In the genomic region with DNA sequence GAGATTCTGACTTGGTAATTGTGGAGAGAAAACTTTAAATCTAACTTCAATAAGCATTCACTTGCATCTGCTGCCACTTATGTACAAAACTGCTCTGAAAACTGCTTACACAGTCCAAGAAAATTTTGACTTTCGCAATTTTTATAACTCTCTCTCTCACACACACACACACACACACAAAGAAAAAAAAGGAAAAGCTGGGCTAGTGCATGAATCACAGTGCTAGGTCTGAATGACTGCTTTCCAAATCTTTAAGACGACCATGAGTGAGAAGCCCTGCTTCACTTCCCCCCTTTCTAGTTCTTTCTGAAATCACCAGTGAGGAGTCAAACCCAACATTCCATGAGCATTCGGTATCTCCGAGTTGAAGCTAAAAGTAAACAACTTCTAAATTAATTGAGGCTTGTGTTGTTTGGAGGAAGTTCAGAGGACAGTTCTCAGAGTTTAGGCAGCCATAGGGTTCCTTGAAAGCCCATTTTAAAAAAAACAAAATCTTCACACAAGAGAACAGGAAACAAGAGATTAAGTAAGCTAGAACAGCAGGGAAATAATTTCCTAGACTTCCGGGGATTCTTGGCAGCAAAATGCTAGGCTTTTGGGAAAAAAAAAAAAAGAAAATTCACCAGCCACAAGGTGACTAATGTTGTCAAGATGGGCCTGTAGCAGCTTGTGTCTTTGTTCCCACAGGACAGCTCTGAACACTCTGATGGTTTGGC, we compare ENCODE assay signal across 12 mouse cellular contexts. TPM values are rescaled to one million over a fixed set of nuclear protein-coding genes. Genes with fewer than 3 reads are reported as not detected.
DNase-seq lines count a peak whose midpoint lies in the region; ATAC-seq and TF ChIP-seq lines count a peak whose summit lies in the region.
"Had no signal": no experiment of that assay in that cellular context is flagged by ENCODE, and none has a peak within 500 bp of the region (broad histone marks: within the 10 kb centered on the region; RNA-seq: fewer than 3 reads in every experiment).

No protein-coding gene starts in this region.

- H3K4me2 ChIP-seq in limb, embryonic 12.5 days, result peak overlapping the region; percentile 34; the same call in 1 of the 2 replicates
- 0 out of 2 replicates have a peak overlapping the region, but pooled peaks have one; percentile 0 for H3K4me2 ChIP-seq in limb, embryonic 14.5 days (replicated peaks; ENCODE audit: low read depth, low read length, severe bottlenecking)

- no peak for ATAC-seq in limb, embryonic 12.5 days (ENCODE audit: insufficient number of reproducible peaks, insufficient read depth, low FRiP score, low TSS enrichment, low read depth)
- ATAC-seq in limb, embryonic 14.5 days (ENCODE audit: low FRiP score, low read depth), result no peak
- ATAC-seq in monocyte, adult 5-6 weeks (replicated peaks; ENCODE audit: insufficient number of reproducible peaks, low FRiP score, low TSS enrichment, poor library complexity, severe bottlenecking), result no peak
- ATAC-seq: activated CD4-positive, CD25-positive, alpha-beta regulatory T cell, adult 4 months; CD4-positive, CD25-positive, alpha-beta regulatory T cell, adult 4 months had no signal

- TF ChIP-seq CTCF in bone marrow macrophage, adult 2 months (IDR thresholded peaks at IDR 0.05; ENCODE audit: low read depth, low read length), result no peak

- intact Hi-C loops in left cerebral cortex, postnatal 10 days (cut with DNase I), result loop anchor here (10.0 kb wide), 2 partner anchors 614 to 716 kb away; partner anchors contain the start of gene Rbm26

- no peak overlapping the region for H3K4me3 ChIP-seq in limb, embryonic 12.5 days (replicated peaks)
- H3K4me3 ChIP-seq in limb, embryonic 10.5 days, result no peak overlapping the region
- no peak overlapping the region for H3K4me3 ChIP-seq in bone marrow macrophage, adult 2 months (ENCODE audit: insufficient read depth, low read length)
- H3K4me3 ChIP-seq in limb, embryonic 14.5 days (replicated peaks; ENCODE audit: low read length), result no peak overlapping the region
- H3K4me3 ChIP-seq: megakaryocyte, embryonic 14.5 days had no signal

- no peaks in the 10 kb centered on the region for H3K9me3 ChIP-seq in limb, embryonic 12.5 days
- H3K9me3 ChIP-seq in limb, embryonic 10.5 days (replicated peaks), result no peaks in the 10 kb centered on the region
- no peaks in the 10 kb centered on the region for H3K9me3 ChIP-seq in limb, embryonic 14.5 days (ENCODE audit: control insufficient read depth, low read length)
- H3K9me3 ChIP-seq: megakaryocyte, embryonic 14.5 days had no signal

- DNase-seq in heart, adult 18-20 months, result peak; percentile 34 to 36
- no peak for DNase-seq in heart, adult 8-10 months (ENCODE audit: low spot score)
- DNase-seq in limb, embryonic 10.5 days (ENCODE audit: low spot score), result no peak
- no peak for DNase-seq in limb, embryonic 14.5 days (ENCODE audit: low spot score)
- DNase-seq in left cerebral cortex, postnatal 10 days (ENCODE audit: extremely low spot score in 1 of 2, low spot score in 2 of 2), result no peak
- DNase-seq: cerebellum, adult 8-10 months had no signal

- H3K4me1 ChIP-seq in limb, embryonic 12.5 days (replicated peaks), result peaks cover 36% of the 10 kb centered on the region
- peaks cover 28% of the 10 kb centered on the region for H3K4me1 ChIP-seq in limb, embryonic 10.5 days
- peaks cover 30% of the 10 kb centered on the region for H3K4me1 ChIP-seq in bone marrow macrophage, adult 2 months (ENCODE audit: control insufficient read depth, insufficient read depth, low read length)
- H3K4me1 ChIP-seq in limb, embryonic 14.5 days (ENCODE audit: control insufficient read depth, insufficient read depth, low read length), result 0 out of 2 replicates have a peak, but pooled peaks cover 14% of the 10 kb centered on the region

- no peak overlapping the region for H3K9ac ChIP-seq in limb, embryonic 12.5 days (replicated peaks)
- no peak overlapping the region for H3K9ac ChIP-seq in limb, embryonic 14.5 days (ENCODE audit: low read depth, low read length, severe bottlenecking)

- H3K27ac ChIP-seq in limb, embryonic 12.5 days, result peak overlapping the region; percentile 64; the same call in 1 of the 2 replicates
- H3K27ac ChIP-seq in limb, embryonic 10.5 days, result no peak overlapping the region
- peak overlapping the region; percentile 71 for H3K27ac ChIP-seq in bone marrow macrophage, adult 2 months (ENCODE audit: insufficient read depth, low read depth, low read length)
- no peak overlapping the region for H3K27ac ChIP-seq in limb, embryonic 14.5 days (replicated peaks; ENCODE audit: low read depth, low read length)

- H3K27me3 ChIP-seq in limb, embryonic 12.5 days, result no peaks in the 10 kb centered on the region
- H3K27me3 ChIP-seq in limb, embryonic 10.5 days (ENCODE audit: low read depth, poor library complexity, severe bottlenecking), result no peaks in the 10 kb centered on the region
- H3K27me3 ChIP-seq in limb, embryonic 14.5 days (ENCODE audit: control insufficient read depth, insufficient read depth, low read length), result no peaks in the 10 kb centered on the region
- H3K27me3 ChIP-seq: megakaryocyte, embryonic 14.5 days had no signal

- TF ChIP-seq POLR2A in bone marrow macrophage, adult 2 months (IDR thresholded peaks at IDR 0.05; ENCODE audit: borderline replicate concordance, low read depth, low read length), result no peak
- TF ChIP-seq POLR2A in limb, embryonic 14.5 days (IDR thresholded peaks at IDR 0.05; ENCODE audit: borderline replicate concordance, extremely low read depth, insufficient read depth, insufficient read length), result no peak

- peaks cover 27% of the 10 kb centered on the region for H3K36me3 ChIP-seq in limb, embryonic 12.5 days
- H3K36me3 ChIP-seq in limb, embryonic 10.5 days, result peaks cover 41% of the 10 kb centered on the region
- peaks cover 29% of the 10 kb centered on the region for H3K36me3 ChIP-seq in limb, embryonic 14.5 days (ENCODE audit: control insufficient read depth, insufficient read depth, low read length)

- WGBS in limb, embryonic 12.5 days, result 29% methylated on average over 5 of the region's 5 CpGs
- 39% methylated on average over 5 of the region's 5 CpGs for WGBS in limb, embryonic 10.5 days
- 32% methylated on average over 5 of the region's 5 CpGs for WGBS in limb, embryonic 14.5 days

RNA-seq across cellular contexts. Expression of gene Spry2, which starts 5.9 kb away (rescaled TPM):
- 10 to 100 TPM; 17.5 to 21.0 TPM for total RNA-seq in heart, adult 18-20 months (2021)
- 10 to 100 TPM; 22.3 to 23.3 (median 22.4) TPM for total RNA-seq in heart, adult 8-10 months (2022)
- polyA plus RNA-seq in limb, embryonic 12.5 days (2016; fragmentation: Nextera tagmentation; extraction: Ambion mirVana), result 61.0 and 80.3 TPM in 2 replicates
- 36.2 and 43.4 TPM in 2 replicates for polyA plus RNA-seq in limb, embryonic 10.5 days (2016; fragmentation: Nextera tagmentation; extraction: Ambion mirVana)
- polyA plus RNA-seq in bone marrow macrophage, adult 2 months (2012; ENCODE audit: insufficient read depth, insufficient read length, missing spikeins), result 3.2 and 3.5 TPM in 2 replicates
- 35.6 and 43.7 TPM in 2 replicates for polyA plus RNA-seq in limb, embryonic 14.5 days (2012; rRNA removed)
- 75.9 and 80.1 TPM in 2 replicates for polyA plus RNA-seq in limb, embryonic 14.5 days (2014; fragmentation: Nextera tagmentation; extraction: Ambion mirVana)
- total RNA-seq in monocyte, adult 5-6 weeks (2017), result 81.2 to 123 TPM (median 94.5 TPM) in 3 replicates
- total RNA-seq in left cerebral cortex, postnatal 10 days (2021), result 10 to 100 TPM; 63.5 to 70.8 TPM
- polyA plus RNA-seq: activated CD4-positive, CD25-positive, alpha-beta regulatory T cell, adult 4 months had no signal

Comparison
In these comparisons a context has a peak if more than half of its experiments do, and no peak if none do; other contexts are left out.
1. DNase-seq: peak in heart, adult 18-20 months (2 of 2); none in heart, adult 8-10 months (single experiment), limb, embryonic 10.5 days (single experiment), limb, embryonic 14.5 days (single experiment) and left cerebral cortex, postnatal 10 days (0 of 2).
2. H3K27ac ChIP-seq: peak in limb, embryonic 12.5 days (single experiment) and bone marrow macrophage, adult 2 months (single experiment); none in limb, embryonic 10.5 days (single experiment) and limb, embryonic 14.5 days (single experiment).